Mouse (Mus musculus): Measurements from ENCODE around the gene Bri3bp.
A peak's percentile ranks its signal among the peaks of the same experiment; 100 is the strongest.
"Not testable (repeated sequence)": the region's sequence is repeated elsewhere in the genome, so short reads cannot be mapped to it uniquely, and the experiment has no call there.

Gene Bri3bp

DNA sequence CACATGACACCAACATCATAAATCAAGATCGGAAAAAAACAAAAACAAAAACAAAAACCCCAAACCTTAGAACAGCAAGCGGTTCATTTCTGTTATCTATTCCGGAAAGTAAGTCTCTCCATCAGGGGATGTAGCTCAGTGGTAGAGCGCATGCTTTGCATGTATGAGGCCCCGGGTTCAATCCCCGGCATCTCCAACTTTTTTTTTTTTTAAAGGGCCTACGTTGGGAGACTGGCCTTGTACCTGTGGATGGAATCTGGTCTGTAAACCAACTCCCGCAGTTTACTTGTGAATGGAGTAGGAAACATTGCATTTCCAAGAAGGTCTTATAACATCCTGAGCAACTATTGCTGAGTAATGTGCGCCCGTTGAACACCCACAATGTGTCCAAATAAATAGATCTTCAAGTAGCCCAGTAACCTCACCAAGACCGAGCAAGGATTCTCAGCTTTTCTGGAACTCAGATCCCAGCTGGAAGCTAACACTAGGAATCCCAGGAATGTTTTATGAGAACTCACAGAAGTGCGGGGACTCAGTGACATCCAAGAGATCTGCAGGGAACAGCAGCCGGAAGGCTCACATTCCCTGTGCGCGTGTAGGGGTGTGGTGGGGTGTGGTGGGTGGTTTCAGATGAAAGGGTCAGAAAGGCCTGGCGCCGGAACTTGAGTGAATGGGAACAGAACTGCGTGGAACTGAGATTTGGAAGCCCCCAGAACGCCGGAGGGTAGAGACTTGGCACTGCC lies 31.8 kb upstream of the Bri3bp start:
- DNase-seq (ENCODE audit: low spot score): peak; percentile 80

DNA sequence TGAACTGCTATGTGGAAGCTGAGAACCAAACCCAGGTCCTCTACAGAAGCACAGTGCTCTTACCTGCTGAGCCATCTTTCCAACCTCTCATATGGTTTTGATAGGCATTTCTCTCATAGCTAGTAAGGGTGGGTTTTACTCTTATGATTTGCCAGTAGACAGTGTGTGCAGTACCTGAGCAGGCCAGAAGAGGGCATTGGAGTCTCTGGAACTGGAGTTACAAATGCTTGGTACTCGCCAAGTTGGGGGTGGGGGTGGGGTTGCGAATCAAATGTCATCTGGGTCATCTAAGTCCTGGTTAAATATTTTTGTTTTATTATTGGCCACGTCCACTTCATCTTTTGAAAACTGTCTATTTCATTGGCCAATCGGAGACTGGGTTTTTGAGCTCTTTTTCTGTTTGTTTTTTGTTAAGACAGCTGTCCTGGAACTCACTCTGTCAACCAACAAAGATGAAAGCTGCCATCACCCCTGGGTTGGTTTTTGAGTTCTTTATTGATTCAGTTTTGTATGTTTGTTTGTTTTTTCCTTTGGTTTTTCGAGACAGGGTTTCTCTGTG lies 29.3 kb upstream of the Bri3bp start:
- DNase-seq (ENCODE audit: low spot score): no peak

DNA sequence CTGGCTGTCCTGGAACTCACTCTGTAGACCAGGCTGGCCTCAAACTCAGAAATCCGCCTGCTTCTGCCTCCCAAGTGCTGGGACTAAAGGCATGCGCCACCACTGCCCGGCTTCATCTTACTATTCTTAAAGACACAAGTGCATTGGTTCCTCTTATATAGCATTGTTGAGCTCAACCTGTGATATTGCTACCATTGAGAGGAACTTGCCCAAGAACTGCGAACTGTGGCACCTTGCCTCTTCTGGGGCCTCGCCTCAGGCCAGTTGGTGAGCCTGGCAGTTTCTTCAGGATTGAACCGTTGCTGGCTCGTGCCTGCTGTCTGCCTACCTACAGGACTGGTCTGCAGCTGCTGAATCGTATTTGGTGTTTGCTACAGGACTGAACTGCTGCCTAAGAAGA lies 28.8 kb upstream of the Bri3bp start:
- not testable (repeated sequence) for DNase-seq (ENCODE audit: low spot score)

DNA sequence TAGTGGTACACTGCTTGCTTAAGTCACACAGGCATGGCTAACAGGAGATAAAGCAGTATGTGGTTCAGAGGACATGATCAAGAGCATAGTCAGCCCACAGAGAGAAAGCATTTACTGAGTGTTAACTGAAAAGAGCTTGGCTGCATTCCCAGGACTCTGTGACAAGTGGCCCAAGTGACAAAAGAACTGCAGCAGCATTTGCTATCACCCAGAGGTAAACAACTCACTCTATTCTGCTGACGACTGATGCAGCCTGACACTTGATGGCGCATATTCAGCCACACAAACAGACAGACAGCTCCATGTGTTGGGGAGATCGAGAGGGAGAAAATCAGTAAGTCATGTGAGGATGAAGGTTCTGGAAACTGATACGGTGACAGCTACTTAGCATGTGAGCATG lies 27.6 kb upstream of the Bri3bp start:
- DNase-seq (ENCODE audit: low spot score): no peak

DNA sequence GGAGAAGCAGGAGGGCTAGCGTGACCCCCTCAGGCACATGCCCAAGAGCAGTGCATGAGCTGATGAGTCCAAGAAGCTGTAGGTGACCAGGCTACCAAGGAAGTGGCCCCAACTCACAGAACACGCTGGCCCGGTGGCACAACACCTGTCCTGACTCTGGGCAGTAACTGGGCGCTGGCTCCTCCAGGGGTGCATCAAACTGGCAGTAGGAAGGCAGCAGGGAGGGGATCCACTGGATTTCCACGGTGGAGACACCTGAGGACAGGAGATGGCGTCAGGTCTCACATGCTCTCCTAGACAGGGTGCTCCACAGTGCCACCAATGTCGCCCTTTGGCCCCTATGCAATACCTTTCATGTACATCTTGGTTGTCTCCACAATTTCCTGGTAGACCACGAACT lies 25.2 kb upstream of the Bri3bp start:
- no peak for DNase-seq (ENCODE audit: low spot score)

DNA sequence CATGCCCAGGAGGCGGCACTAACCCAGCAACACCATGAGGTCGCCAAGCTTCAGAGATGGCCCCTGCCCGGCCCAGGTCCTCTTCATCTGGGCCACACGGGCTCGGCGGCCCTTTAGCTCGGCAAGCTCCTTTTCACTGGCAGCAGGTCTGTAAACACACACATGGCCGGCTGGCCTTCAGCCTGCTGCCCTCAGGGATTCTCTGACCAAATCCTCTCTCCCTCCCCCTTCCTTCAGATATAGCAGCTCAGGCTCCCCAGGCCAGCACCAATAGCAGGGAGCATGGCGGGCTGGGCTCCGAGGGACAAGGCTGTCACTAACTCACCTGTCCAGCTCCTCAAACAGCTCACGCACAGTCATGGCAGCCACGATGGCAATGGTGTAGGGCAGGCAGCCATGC lies 22.7 kb upstream of the Bri3bp start:
- no peak for DNase-seq (ENCODE audit: low spot score)

DNA sequence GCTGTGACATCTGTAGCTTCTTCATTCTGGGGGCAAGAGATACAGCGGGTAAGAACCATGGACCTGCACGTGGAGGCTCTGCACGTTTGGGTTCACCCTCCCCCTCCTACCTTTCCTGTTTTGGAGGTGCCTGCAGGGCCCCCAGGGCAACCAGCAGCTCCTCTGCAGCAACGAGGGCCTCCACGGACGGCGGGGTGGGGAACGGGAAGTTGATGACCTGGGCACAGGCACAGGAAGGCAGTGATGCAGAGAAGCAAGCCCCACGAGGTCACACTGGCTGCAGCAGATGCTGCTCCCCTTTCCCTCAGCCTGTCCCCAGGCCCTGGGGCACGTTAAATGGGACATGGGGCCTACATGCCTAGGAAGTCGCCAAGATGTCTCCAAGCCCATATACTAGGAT lies 22.2 kb upstream of the Bri3bp start:
- no peak for DNase-seq (ENCODE audit: low spot score)

DNA sequence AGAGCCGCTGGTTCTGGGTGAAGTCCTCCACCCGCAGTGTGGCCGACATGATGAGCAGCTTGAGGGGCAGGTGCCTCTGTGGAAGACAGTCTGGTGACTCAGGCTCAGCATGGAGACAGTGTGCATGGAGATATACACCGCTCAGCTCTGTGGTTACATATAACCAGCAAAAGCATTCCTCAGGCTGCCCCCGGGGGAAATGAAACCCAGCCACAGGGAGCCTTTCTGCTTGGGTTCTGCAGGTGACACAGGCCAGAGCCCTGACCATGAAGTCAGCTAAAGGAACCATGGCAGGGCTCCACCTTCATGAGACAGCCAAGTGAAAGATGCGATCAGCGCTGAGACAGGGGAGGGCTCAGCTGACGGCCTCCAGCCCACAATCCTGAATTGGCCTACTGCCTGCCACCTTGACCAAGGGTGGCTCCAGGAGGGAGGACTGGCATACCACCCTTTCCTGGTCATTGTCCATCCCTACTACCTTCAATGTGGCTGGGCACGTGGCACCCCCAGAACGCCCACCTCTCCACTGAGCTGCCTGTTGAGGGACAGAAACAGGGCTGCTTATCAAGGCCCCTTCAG lies 15.6 kb upstream of the Bri3bp start:
- no peak for DNase-seq (ENCODE audit: low spot score)

DNA sequence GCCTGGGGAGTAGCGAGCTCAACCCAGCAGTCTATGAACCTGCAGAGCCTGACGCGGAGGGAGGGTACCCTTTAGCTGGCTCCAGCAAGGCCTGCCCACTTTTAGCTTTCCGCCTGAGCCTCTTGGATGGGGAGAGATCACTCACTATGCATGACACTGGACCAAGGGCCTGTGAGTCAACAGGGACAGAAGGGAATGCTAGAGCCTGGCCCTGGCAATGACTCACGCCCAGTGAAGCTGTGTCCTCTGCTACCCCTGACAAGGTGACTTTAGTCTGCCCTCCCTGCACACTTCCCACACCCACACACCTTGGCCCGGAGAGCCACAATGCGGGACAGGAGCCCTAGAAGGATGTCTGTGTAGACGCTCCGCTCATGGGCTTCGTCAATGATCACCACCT lies 15.0 kb upstream of the Bri3bp start:
- no peak for DNase-seq (ENCODE audit: low spot score)

DNA sequence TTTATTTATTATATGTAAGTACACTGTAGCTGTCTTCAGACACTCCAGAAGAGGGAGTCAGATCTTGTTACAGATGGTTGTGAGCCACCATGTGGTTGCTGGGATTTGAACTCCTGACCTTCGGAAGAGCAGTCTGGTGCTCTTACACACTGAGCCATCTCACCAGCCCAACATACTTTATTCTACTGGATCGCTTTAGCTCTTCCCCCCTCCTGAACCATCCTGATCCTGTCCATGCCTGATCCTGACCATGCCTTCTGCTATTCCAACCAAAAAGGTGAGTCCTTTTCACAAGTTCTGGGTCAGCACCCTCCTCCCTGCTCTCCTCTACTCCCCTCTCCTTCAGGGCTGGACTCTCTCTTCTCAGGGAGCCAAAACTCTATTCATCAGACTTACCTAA lies 9.0 kb upstream of the Bri3bp start:
- DNase-seq (ENCODE audit: low spot score): not testable (repeated sequence)

DNA sequence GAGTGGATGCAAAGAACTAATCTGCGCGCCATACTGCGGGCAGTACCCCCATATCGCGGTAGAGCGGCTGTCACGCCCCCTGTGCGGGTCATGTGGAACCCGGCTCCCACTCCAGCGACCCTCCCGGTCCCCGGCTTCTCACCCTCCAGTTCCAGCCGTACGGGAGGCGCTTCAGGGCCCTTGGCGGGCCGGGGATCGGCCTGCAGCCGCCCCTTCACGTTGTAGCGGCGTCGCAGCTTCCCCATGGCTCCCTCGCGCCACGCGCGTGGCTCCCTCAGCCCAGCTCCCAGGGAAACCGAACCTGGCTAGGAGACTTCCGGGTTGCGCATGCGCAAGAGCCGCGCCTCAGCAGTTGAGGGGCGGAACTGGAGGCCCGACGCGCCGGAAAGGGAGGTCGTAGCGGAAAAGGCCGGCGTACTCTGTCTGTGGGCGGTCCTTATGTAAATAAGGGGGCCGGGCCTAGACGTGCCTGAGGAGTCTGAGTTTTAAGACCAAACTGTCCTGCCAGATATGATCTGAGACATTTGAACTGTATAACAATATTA lies 7.5 kb upstream of the Bri3bp start, which contains the start of gene Dhx37:
TSS of gene Dhx37 (minus strand) at position 329 of the 545 bp plus-strand sequence.
- peak; percentile 93 for DNase-seq (ENCODE audit: low spot score)

DNA sequence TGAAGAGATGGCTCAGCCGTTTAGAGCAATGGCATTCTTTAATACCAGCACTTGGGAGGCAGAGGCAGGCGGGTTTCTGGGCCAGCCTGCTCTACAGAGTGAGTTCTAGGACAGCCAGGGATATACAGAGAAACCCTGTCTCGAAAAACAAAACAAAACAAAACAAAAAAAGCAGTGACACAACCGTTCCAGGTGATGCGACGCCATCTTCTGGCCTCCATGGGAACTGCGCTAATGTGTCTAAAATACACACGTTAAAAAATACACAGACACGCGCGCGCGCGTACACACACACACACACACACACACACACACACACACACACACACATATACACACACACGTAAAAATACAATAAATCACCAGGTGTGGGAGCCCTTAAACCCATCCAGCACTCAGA lies 7.0 kb upstream of the Bri3bp start:
- DNase-seq (ENCODE audit: low spot score): not testable (repeated sequence)

DNA sequence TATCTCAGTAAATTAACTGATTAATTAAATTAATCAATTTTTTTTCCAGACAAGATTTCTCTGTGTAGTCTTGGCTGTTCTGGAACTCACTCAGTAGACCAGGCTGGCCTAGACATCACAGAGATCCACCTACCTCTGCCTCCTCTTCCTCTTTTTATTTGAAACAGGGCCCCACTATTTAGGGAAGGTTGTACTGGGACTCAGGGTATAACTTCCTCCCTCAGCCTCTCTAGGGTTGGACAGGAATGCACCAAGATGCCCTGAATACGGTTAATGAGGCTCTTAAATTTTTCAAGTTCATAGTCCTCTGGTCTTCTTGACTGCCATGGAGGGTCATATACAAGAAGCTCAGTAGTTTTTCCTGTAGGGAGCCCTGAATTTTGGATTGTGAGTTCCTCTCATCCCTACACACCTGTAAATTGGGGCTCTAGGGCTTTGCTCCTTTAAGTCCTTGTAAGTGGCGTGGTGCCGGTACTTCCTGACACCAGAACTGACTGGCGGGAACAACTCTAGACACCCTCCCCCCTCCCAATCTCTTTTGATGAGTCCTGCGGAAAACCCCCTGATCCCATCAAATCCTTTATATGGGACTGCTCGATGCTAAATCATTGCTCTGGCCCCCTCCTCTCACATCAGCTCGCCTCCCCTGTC lies 660 bp upstream of the Bri3bp start:
- peak; percentile 12 for DNase-seq (ENCODE audit: low spot score)

DNA sequence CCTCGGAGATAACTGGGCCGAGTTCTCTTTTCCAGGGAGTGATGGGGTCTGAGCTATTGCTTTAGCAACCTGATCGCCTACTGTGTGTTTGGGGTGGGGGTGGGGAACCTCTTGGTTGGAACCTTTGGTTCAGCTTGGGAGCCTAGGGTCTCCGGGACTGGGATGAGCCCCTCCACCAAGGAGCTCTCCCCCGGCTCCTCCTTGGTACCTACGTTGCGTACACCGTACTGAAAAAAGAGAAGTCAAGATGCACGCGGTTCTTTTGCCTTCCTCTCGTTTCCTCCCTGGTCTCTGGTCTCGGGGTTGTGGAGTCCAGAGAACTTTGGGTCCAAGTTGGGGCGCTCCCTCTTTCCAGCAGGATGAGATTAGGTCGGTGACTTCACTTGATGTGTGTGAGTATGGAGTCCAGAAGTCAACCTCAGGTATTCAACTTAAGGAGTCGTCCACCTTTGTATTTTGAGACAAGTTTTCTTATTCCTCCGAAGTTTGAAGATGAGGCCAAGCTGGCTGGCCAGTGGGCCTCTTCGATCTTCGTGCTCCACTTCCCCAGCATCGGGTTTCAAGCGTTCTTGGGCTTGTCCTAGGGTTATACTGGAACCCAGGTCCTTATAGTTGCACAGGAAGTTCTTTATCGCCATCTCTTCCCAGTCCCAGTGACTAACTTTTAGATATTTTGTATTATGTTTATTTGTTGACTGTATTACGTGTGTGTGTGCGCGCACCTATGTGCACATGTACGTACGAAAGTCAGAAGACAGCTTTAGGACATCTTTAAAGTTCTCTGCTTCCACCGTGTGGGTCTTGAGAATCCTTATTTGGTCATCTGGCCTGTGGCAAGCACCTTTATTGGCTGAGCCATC lies 998 bp downstream of the Bri3bp start:
- no peak for DNase-seq (ENCODE audit: low spot score)

DNA sequence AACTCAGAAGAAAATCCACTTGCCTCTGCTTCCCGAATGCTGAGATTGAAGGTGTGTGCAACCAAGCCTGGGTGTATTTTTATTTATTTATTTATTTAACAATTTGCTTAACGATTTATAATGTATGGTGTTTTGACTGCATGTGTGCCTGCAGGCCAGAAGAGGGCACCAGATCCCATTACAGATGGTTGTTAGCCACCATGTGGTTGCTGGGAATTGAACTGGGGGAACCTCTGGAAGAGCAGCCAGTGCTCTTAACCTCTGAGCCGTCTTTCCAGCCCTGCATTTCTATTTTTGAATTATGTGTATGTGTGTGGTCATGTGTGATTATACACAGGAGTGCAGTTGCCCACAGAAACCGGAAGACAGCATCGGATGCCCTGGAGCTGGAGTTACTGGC lies 2.0 kb downstream of the Bri3bp start:
- DNase-seq (ENCODE audit: low spot score): no peak

DNA sequence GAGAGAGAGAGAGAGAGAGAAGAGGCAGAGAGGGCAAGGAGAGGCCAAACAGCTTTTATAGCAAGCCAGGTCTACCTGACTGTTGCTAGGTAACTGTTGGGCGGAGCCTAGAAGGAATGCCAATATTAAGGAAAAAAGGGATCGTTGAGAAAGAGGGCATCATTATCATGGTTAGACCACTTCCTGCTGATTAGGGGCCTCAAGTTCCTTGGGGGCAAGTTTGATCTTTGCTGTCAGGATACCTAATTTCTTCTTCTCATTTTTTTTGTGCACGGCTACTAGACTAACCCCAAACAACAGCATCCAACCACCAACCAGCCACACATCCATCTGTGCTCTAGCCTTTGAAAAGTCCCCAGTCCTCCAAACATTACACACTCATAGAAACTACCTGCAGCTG lies 2.5 kb downstream of the Bri3bp start:
- DNase-seq (ENCODE audit: low spot score): no peak

DNA sequence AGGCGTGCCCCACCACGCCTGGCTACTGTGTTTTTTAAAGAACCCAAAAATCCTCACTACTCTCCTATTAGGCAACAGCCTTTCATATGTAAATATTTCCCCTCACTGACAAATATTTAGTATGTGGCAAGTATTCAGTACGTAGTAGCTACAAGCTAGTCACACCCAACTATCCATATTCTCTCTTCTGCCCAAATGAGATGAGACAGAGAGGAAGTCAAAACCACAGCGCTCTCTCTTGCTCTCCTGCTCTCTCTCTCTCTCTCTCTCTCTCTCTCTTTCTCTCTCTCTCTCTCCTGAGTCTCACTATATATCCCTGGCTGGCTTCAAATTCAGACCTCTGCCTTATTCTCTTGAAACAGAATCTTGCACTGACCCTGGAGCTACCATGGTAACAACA lies 3.2 kb downstream of the Bri3bp start:
- no peak for DNase-seq (ENCODE audit: low spot score)

DNA sequence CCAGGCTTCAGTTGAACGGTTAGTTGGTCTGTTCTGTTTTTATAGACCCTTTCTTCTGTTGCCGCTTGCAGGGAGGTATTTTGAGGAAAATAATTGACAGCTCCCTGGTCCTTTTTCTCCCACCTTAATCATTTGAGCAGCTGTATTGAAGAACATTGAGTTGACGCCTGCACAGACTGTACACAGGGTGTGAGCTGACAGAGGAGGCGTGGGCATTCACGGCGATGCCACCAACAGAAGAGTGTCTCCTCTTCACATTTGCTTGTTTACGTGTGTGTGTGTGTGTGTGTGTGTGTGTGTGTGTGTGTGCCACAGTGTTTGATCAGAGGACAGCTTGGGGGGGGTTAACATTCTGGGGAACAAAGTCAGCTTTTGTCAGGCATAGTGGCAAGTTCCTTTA lies 5.0 kb downstream of the Bri3bp start:
- no peak for DNase-seq (ENCODE audit: low spot score)

DNA sequence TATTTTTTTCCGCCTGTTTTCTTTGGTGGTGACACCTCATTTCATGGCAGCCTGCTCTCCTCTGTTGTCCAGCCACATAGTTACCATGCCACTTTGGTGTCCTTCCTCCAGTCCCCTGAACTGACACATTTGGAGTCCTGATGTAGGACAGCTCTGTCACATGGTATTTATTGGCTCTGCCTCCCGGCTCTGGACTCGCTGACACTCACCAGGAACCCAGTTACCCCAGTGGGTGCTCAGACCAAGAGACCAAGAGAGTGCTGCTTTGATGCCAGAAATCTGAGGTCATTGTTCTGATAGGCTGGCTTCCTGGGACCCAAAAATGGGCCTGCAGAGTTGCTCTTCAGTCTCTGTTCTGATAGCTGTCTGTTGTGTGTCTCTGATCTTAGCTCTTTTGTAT lies 6.7 kb downstream of the Bri3bp start:
- no peak for DNase-seq (ENCODE audit: low spot score)

DNA sequence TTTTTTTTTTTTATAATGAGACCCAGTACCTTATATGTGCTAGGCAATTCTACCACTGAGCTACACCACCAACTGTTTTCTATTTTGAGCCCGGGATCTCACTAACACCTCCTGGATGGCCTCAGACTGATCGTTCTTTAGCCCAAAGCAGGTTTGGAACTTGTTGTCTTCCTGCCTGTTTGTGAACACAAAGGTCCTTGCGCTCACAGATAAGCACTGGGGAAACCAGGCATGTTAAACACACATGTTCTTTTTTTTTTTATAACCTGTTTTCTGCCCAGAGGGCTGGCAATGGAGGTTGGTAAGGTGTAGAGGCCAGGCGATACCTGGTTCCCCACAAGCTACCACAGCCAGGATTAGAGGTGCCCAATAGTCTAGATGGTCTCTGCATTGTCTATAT lies 7.3 kb downstream of the Bri3bp start:
- no peak for DNase-seq (ENCODE audit: low spot score)

DNA sequence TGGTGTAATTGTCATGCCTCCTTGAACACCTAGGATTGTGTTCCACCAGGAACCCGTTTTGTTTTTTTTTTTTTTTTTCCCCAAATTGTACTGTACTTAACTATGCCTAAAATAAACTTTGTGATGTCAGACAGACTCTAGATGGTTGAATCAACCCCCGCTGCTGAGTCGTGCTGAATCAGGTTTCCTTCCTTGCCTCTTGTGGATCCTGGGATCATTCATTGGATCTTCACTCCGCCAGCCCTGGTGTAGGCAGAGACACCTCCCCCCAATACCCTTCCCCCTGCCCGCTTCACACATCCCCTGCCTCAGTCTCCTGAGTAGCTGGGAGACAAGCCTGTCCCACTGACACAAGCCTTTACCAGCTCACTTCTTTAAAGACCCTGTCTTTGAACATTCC lies 7.9 kb downstream of the Bri3bp start:
- DNase-seq (ENCODE audit: low spot score): no peak

DNA sequence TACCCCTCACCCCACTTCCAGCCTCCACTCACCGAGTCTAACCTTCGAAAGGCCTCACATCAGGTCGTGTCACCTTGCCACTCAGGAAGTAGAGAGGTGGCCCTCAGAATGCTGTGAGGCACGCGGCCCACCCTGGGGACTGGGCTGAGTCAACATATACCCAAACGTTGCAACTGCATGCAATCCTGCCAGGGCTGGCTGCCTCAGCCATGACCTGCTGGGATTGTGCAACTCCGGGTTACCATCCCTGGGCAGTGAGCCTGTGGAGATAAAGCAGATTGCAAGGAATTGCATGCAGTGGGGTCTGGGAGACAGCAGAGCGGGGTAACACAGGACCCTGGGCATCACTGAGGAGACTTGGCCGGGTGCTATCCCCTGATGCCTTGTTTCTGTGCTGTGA lies 11.2 kb downstream of the Bri3bp start:
- no peak for DNase-seq (ENCODE audit: low spot score)

Measured in yolk sac, embryonic 10.5 days (tissue).